Mouse (Mus musculus) cortical plate, adult 2 months (tissue): ENCODE measurements at regions not wholly inside any gene's neighbourhood (a gene's known extent, or its start where the extent isn't known, plus 50 kb on each side); places are given as distances from the start of the nearest gene placed in this dataset.

Experiments used
- H3K27ac ChIP-seq: fragments of 200-500 bp; 2 replicates; pipeline ENCODE4 v1.5.1; 2012; ENCODE audit warnings: low read length, control low read depth, inconsistent platforms; ENCODE audit not compliant: insufficient read depth
- H3K4me1 ChIP-seq: fragments of 200-500 bp; 2 replicates; pipeline ENCODE4 v1.6.1; 2011; ENCODE audit warnings: low read length; ENCODE audit not compliant: control insufficient read depth, insufficient read depth
- H3K4me3 ChIP-seq: fragments of 200-500 bp; 2 replicates; pipeline ENCODE4 v1.5.1; 2011; ENCODE audit warnings: mild to moderate bottlenecking, low read length, control low read depth; ENCODE audit not compliant: insufficient read depth
- CTCF ChIP-seq: fragments of 200-500 bp; IDR thresholded peaks from 2 replicates; pipeline ENCODE4 v1.5.1; 2011; ENCODE audit warnings: mild to moderate bottlenecking, control low read depth, low read length; ENCODE audit not compliant: insufficient read depth; ENCODE audit errors: extremely low read depth
- POLR2A ChIP-seq: fragments of 200-500 bp; IDR thresholded peaks from 2 replicates; pipeline ENCODE4 v1.6.1; 2011; ENCODE audit warnings: mild to moderate bottlenecking, low read length, control low read depth; ENCODE audit not compliant: insufficient read depth; ENCODE audit errors: extremely low read depth

GRCm38 (mm10) chr19:6664311-6664952 is 121.6 kb upstream of the Slc22a12 start:
- Histone ChIP-seq H3K4me3 (no peak overlapping the region), H3K27ac (no peak overlapping the region), H3K4me1 (no peaks in the 10 kb centered on the region)
- no peak for TF ChIP-seq POLR2A
- no peak for TF ChIP-seq CTCF

GRCm38 (mm10) chr19:6663391-6663790 is 120.6 kb upstream of the Slc22a12 start:
- Histone ChIP-seq H3K4me1 (no peaks in the 10 kb centered on the region), H3K4me3 (no peak overlapping the region), H3K27ac (no peak overlapping the region)
- TF ChIP-seq POLR2A, result no peak
- TF ChIP-seq CTCF, result peak; percentile 94

- no peak overlapping the region for H3K4me3 ChIP-seq
- H3K27ac ChIP-seq, result no peak overlapping the region
- H3K4me1 ChIP-seq, result no peaks in the 10 kb centered on the region
- no peak for TF ChIP-seq CTCF
- no peak for TF ChIP-seq POLR2A
These were observed 119.6 kb upstream of the Slc22a12 start for GRCm38 (mm10) chr19:6662346-6662939.

- TF ChIP-seq POLR2A, result no peak
- no peak overlapping the region for H3K4me3 ChIP-seq
- H3K4me1 ChIP-seq, result no peaks in the 10 kb centered on the region
- no peak overlapping the region for H3K27ac ChIP-seq
These were observed 118.7 kb upstream of the Slc22a12 start for GRCm38 (mm10) chr19:6661508-6661871.

GRCm38 (mm10) chr19:6660723-6661507 is 118.1 kb upstream of the Slc22a12 start:
- Histone ChIP-seq H3K27ac (no peak overlapping the region), H3K4me3 (no peak overlapping the region), H3K4me1 (no peaks in the 10 kb centered on the region)
- TF ChIP-seq CTCF (0 out of 2 replicates have a peak, but pooled peaks have one; percentile 25), POLR2A (no peak)

GRCm38 (mm10) chr19:6660157-6660556 is 117.3 kb upstream of the Slc22a12 start:
- no peak for TF ChIP-seq POLR2A
- no peak for TF ChIP-seq CTCF
- H3K4me1 ChIP-seq, result no peaks in the 10 kb centered on the region
- H3K27ac ChIP-seq, result no peak overlapping the region
- no peak overlapping the region for H3K4me3 ChIP-seq

GRCm38 (mm10) chr19:6654550-6654949 is 111.7 kb upstream of the Slc22a12 start:
- H3K4me1 ChIP-seq, result no peaks in the 10 kb centered on the region

GRCm38 (mm10) chr19:6652775-6653174 is 109.9 kb upstream of the Slc22a12 start:
- Histone ChIP-seq H3K4me1 (no peaks in the 10 kb centered on the region), H3K27ac (no peak overlapping the region), H3K4me3 (no peak overlapping the region)
- no peak for TF ChIP-seq POLR2A
- no peak for TF ChIP-seq CTCF

More at GRCm38 (mm10) chr19:6654550-6654949, 111.7 kb upstream of the Slc22a12 start:
- H3K4me3 ChIP-seq, result no peak overlapping the region
- H3K27ac ChIP-seq, result no peak overlapping the region
- TF ChIP-seq POLR2A (no peak), CTCF (no peak)

- TF ChIP-seq CTCF (no peak), POLR2A (no peak)
- Histone ChIP-seq H3K4me3 (no peak overlapping the region), H3K4me1 (no peaks in the 10 kb centered on the region), H3K27ac (no peak overlapping the region)
These were observed 108.4 kb upstream of the Slc22a12 start for GRCm38 (mm10) chr19:6651192-6651591.

GRCm38 (mm10) chr19:6649885-6650284 is 107.1 kb upstream of the Slc22a12 start:
- TF ChIP-seq CTCF (no peak), POLR2A (no peak)

More at GRCm38 (mm10) chr19:6649885-6650284, 107.1 kb upstream of the Slc22a12 start:
- no peaks in the 10 kb centered on the region for H3K4me1 ChIP-seq
- no peak overlapping the region for H3K27ac ChIP-seq
- H3K4me3 ChIP-seq, result no peak overlapping the region
